Mouse (Mus musculus) heart, postnatal 0 days (tissue): Measurements from ENCODE around the gene Lpar3.

Source experiments
- CTCF ChIP-seq: IDR thresholded peaks from 2 replicates; pipeline ENCODE4 v1.5.1; 2016; ENCODE audit warnings: antibody characterized with exemption, control low read depth, low read depth
- EP300 ChIP-seq: IDR thresholded peaks from 2 replicates; pipeline ENCODE4 v1.6.1; 2016; ENCODE audit warnings: antibody characterized with exemption, low read depth

DNA sequence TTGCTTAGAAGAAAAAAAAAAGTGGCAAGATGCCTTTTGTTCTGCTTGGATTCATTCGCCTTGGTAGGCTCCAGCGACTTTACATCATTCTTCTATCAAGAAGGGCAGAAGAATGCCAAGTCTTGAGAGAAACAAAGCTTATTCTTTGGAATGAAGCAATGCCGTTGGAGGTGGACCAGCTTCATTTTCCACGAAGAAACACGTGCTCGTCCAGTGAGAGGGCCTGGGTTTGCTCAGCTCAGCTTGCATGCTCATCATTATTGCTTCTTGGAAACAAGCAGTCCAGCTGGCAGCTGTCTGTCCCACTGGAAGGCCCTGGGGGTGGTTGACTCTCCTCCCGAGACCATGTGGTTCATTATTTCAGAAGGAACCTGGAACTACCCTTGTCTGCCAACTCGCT is 94.7 kb downstream of the Lpar3 start:
- no peak for TF ChIP-seq CTCF
- no peak for TF ChIP-seq EP300
